Mouse (Mus musculus): ENCODE measurements at regions not wholly inside any gene's neighbourhood (a gene's known extent, or its start where the extent isn't known, plus 50 kb on each side); places are given as distances from the start of the nearest gene placed in this dataset.

DNA sequence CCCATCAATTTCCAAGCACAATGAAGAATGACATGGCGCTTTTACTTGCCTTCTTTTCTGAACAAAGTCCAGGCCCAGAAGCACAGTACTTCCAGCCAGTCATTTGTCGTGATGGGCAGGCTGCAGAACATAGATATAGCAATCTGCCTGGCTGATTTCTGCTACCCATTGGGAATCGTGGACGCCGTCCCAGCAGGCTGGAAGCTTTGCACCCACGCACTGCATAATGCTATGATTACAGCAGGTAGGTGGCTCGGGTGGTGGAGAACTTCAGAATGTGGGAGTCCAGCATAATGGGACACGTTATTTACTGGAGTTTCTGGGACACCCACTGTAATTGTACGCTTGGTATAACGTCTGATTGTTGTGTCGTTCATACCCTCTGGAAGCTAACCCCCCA is 116.2 kb upstream of the Meis2 start:
- no peak for DNase-seq

GRCm38 (mm10) chr2:116177155-116177554 is 111.5 kb upstream of the Meis2 start:
- DNase-seq = no peak

- DNase-seq = no peak
Observed at GRCm38 (mm10) chr2:116165871-116166770, 100.5 kb upstream of the Meis2 start.
